Mouse (Mus musculus) R1 (cell line): Measurements from ENCODE around the gene Gfy.

Experiments
- DNase-seq: peaks from one replicate; pipeline ENCODE4 v3.0.0-alpha.2; 2018; ENCODE audit warnings: low read depth, low spot score

The Gfy gene

GRCm38 (mm10) chr7:45179469-45179868, at the start of gene Gfy:
Gene Gfy (minus strand): TSS chr7:45179569.
- no peak for DNase-seq

GRCm38 (mm10) chr7:45229046-45229445, 49.7 kb upstream of the Gfy start:
- DNase-seq = peak; percentile 63

- DNase-seq = no peak
Measured at GRCm38 (mm10) chr7:45228548-45228947, 49.2 kb upstream of the Gfy start.

- no peak for DNase-seq
Measured at GRCm38 (mm10) chr7:45226421-45226820, 47.1 kb upstream of the Gfy start.

GRCm38 (mm10) chr7:45224826-45225225, 45.5 kb upstream of the Gfy start:
- DNase-seq = no peak

- DNase-seq = no peak
Measured at GRCm38 (mm10) chr7:45221680-45222079, 42.3 kb upstream of the Gfy start.

- DNase-seq = peak; percentile 87
Measured at GRCm38 (mm10) chr7:45216442-45217183, 37.2 kb upstream of the Gfy start.

GRCm38 (mm10) chr7:45215673-45216441, 36.5 kb upstream of the Gfy start, which contains the start of gene Tead2:
Gene Tead2 (plus strand): TSS chr7:45215753.
- peak; percentile 87 for DNase-seq

- no peak for DNase-seq
Measured at GRCm38 (mm10) chr7:45213708-45214107, 34.3 kb upstream of the Gfy start.

- DNase-seq = peak; percentile 73
Measured at GRCm38 (mm10) chr7:45212356-45212755, 33.0 kb upstream of the Gfy start.

- peak; percentile 87 for DNase-seq
Measured at GRCm38 (mm10) chr7:45211851-45212251, 32.5 kb upstream of the Gfy start, which contains the start of gene Dkkl1. Gene Dkkl1 (minus strand): TSS chr7:45212147.

GRCm38 (mm10) chr7:45211070-45211469, 31.7 kb upstream of the Gfy start:
- no peak for DNase-seq

GRCm38 (mm10) chr7:45208260-45208659, 28.9 kb upstream of the Gfy start:
- peak; percentile 47 for DNase-seq

- DNase-seq = peak; percentile 100
Measured at GRCm38 (mm10) chr7:45204380-45205143, 25.2 kb upstream of the Gfy start, which contains the start of gene Ccdc155. Gene Ccdc155 (minus strand): TSS chr7:45204892.

GRCm38 (mm10) chr7:45202654-45203053, 23.3 kb upstream of the Gfy start:
- DNase-seq = no peak

- DNase-seq = no peak
Measured at GRCm38 (mm10) chr7:45198961-45199360, 19.6 kb upstream of the Gfy start.

- DNase-seq = peak; percentile 75
Measured at GRCm38 (mm10) chr7:45198435-45198834, 19.1 kb upstream of the Gfy start.

- DNase-seq = no peak
Measured at GRCm38 (mm10) chr7:45196994-45197393, 17.6 kb upstream of the Gfy start.

- DNase-seq = no peak
Measured at GRCm38 (mm10) chr7:45196176-45196535, 16.8 kb upstream of the Gfy start.

- no peak for DNase-seq
Measured at GRCm38 (mm10) chr7:45195341-45196175, 16.2 kb upstream of the Gfy start.
